Mouse (Mus musculus) C2C12 (cell line): ENCODE results near the gene Psap. TPM values are rescaled to one million over a fixed set of nuclear protein-coding genes. Genes with fewer than 3 reads are reported as not detected.

ENCODE experiments used
- H3K27me3 ChIP-seq: one replicate; pipeline ENCODE4 v1.6.1; 2011; ENCODE audit not compliant: control insufficient read depth, insufficient read depth, insufficient read length
- H3K36me3 ChIP-seq: one replicate; pipeline ENCODE4 v1.6.1; 2011; ENCODE audit not compliant: control insufficient read depth, insufficient read depth
- H3K4me3 ChIP-seq: one replicate; pipeline ENCODE4 v1.5.1; 2011; ENCODE audit warnings: mild to moderate bottlenecking, control low read depth; ENCODE audit not compliant: poor library complexity, insufficient read depth, severe bottlenecking
- H3K79me2 ChIP-seq: one replicate; pipeline ENCODE4 v1.6.1; 2011; ENCODE audit not compliant: control insufficient read depth, insufficient read depth
- H3K79me3 ChIP-seq: one replicate; pipeline ENCODE4 v1.6.1; 2011; ENCODE audit warnings: low read depth, control low read depth
- H3ac ChIP-seq: one replicate; pipeline ENCODE3; 2011; ENCODE audit warnings: low read depth; ENCODE audit not compliant: control insufficient read depth, insufficient read length
- CEBPB ChIP-seq: IDR thresholded peaks from one replicate; pipeline ENCODE4 v1.6.1; 2011; ENCODE audit warnings: low read depth, mild to moderate bottlenecking, control low read depth, moderate library complexity
- CTCF ChIP-seq: IDR thresholded peaks from one replicate; pipeline ENCODE4 v1.5.1; 2011; ENCODE audit not compliant: control insufficient read depth, insufficient read depth, insufficient read length
- FOSL1 ChIP-seq: IDR thresholded peaks from one replicate; pipeline ENCODE4 v1.8.0; 2011; ENCODE audit warnings: mild to moderate bottlenecking, low read length; ENCODE audit not compliant: poor library complexity, insufficient read depth, severe bottlenecking
- MAX ChIP-seq: IDR thresholded peaks from one replicate; pipeline ENCODE4 v1.6.1; 2011; ENCODE audit warnings: mild to moderate bottlenecking, control low read depth
- MYOD1 ChIP-seq: IDR thresholded peaks from one replicate; pipeline ENCODE4 v1.6.1; 2011; ENCODE audit warnings: low read depth; ENCODE audit not compliant: control insufficient read depth, insufficient read length
- MYOG ChIP-seq: IDR thresholded peaks from one replicate; pipeline ENCODE4 v1.6.1; 2011; ENCODE audit not compliant: control insufficient read depth, insufficient read length; ENCODE audit errors: extremely low read depth
- USF1 ChIP-seq: IDR thresholded peaks from one replicate; pipeline ENCODE4 v1.6.1; 2011; ENCODE audit warnings: low read depth, mild to moderate bottlenecking, control low read depth, moderate library complexity
- polyA plus RNA-seq: library from polyadenylated mRNA; unstranded; fragments of >200 nt; fragmentation: generic; extraction: Trizol; gene quantifications from one replicate; pipeline ENCODE4 v1.2.1, GENCODE M21; 2012; ENCODE audit warnings: missing spikeins

Gene Psap
- polyA plus RNA-seq, 1 experiment, result 439 TPM

- no peaks in the 10 kb centered on the region for H3K27me3 ChIP-seq
- no peak overlapping the region for H3ac ChIP-seq
- TF ChIP-seq USF1, result no peak
- no peak for TF ChIP-seq MAX
- no peak for TF ChIP-seq CTCF
- no peak for TF ChIP-seq MYOD1
- TF ChIP-seq FOSL1, result no peak
- no peak for TF ChIP-seq MYOG
- TF ChIP-seq CEBPB, result no peak
- H3K79me3 ChIP-seq, result peaks cover 96% of the 10 kb centered on the region
- peaks cover 100% of the 10 kb centered on the region for H3K79me2 ChIP-seq
- H3K4me3 ChIP-seq, result no peak overlapping the region
- H3K36me3 ChIP-seq, result peaks cover 24% of the 10 kb centered on the region
Measured at GRCm38 (mm10) chr10:60286546-60286945, 9.1 kb downstream of the Psap start.

GRCm38 (mm10) chr10:60287161-60287560 lies 9.7 kb downstream of the Psap start:
- H3K27me3 ChIP-seq, result no peaks in the 10 kb centered on the region
- peaks cover 28% of the 10 kb centered on the region for H3K36me3 ChIP-seq
- H3K4me3 ChIP-seq, result no peak overlapping the region
- no peak overlapping the region for H3ac ChIP-seq
- TF ChIP-seq FOSL1 (no peak), CTCF (no peak), MYOD1 (no peak), CEBPB (no peak), MYOG (no peak), MAX (no peak), USF1 (no peak)
- H3K79me3 ChIP-seq, result peaks cover 91% of the 10 kb centered on the region
- peaks cover 100% of the 10 kb centered on the region for H3K79me2 ChIP-seq

DNA sequence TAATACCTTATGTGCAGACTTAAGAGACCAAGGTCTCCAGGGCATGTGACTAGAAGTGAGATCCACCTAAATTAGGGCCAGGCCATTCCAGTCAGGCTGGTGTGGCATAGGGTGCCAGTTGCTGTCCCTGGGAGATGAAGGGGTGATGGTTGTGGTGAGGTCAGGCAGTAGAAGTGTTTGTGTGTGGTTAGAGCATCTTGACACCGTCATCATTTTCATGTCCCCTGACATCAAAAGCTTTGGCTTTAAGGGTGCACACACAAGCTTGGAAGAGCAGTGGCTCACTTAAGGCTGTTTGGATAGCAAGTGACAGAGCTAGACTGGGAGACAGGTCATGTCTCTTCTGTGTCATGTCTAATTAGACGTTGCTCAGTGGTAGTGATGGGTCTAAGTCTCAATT lies 10.3 kb downstream of the Psap start:
- H3K79me2 ChIP-seq, result peaks cover 99% of the 10 kb centered on the region
- peaks cover 87% of the 10 kb centered on the region for H3K79me3 ChIP-seq
- no peaks in the 10 kb centered on the region for H3K27me3 ChIP-seq
- H3ac ChIP-seq, result no peak overlapping the region
- no peak overlapping the region for H3K4me3 ChIP-seq
- peaks cover 34% of the 10 kb centered on the region for H3K36me3 ChIP-seq
- TF ChIP-seq MYOG (no peak), CEBPB (no peak), FOSL1 (no peak), CTCF (no peak), MAX (no peak), MYOD1 (no peak), USF1 (no peak)

- Histone ChIP-seq H3K79me2 (peaks cover 84% of the 10 kb centered on the region), H3K27me3 (no peaks in the 10 kb centered on the region), H3K36me3 (peaks cover 42% of the 10 kb centered on the region), H3K79me3 (peaks cover 72% of the 10 kb centered on the region), H3K4me3 (no peak overlapping the region), H3ac (no peak overlapping the region)
- no peak for TF ChIP-seq CEBPB
- TF ChIP-seq MAX, result no peak
- TF ChIP-seq USF1, result no peak
- TF ChIP-seq MYOD1, result no peak
- no peak for TF ChIP-seq MYOG
- no peak for TF ChIP-seq CTCF
- TF ChIP-seq FOSL1, result no peak
Measured at GRCm38 (mm10) chr10:60289216-60289615, 11.8 kb downstream of the Psap start.

GRCm38 (mm10) chr10:60290026-60290738 lies 12.8 kb downstream of the Psap start:
- Histone ChIP-seq H3K79me3 (peaks cover 63% of the 10 kb centered on the region), H3K4me3 (no peak overlapping the region), H3K27me3 (no peaks in the 10 kb centered on the region), H3K36me3 (peaks cover 42% of the 10 kb centered on the region), H3ac (no peak overlapping the region), H3K79me2 (peaks cover 74% of the 10 kb centered on the region)
- TF ChIP-seq CEBPB (no peak), CTCF (no peak), FOSL1 (no peak), MAX (no peak), MYOG (no peak), USF1 (no peak), MYOD1 (no peak)

DNA sequence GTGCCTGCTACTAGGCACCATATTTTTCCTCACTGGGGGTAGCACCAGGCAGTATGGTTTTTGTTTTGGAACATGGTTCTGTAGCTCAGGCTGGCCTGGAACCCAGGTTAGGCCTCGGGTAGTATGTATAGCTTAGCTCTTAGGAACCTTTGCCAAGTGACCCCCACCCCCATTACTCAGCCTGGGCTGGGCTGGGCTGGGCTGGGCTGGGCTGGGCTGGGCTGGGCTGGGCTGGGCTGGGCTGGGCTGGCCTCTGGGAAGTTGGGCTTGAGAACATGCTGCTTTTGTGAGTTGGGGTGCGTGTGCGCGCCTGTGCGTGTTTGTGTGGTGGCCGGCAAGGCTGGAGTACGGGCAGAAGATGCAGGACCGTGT lies 13.3 kb downstream of the Psap start:
- H3K4me3 ChIP-seq, result no peak overlapping the region
- H3K27me3 ChIP-seq, result no peaks in the 10 kb centered on the region
- H3ac ChIP-seq, result no peak overlapping the region
- peaks cover 57% of the 10 kb centered on the region for H3K79me3 ChIP-seq
- peaks cover 46% of the 10 kb centered on the region for H3K36me3 ChIP-seq
- peaks cover 69% of the 10 kb centered on the region for H3K79me2 ChIP-seq
- TF ChIP-seq MYOG (no peak), CTCF (no peak), MAX (no peak), MYOD1 (no peak), CEBPB (no peak), FOSL1 (no peak), USF1 (no peak)
